Mouse (Mus musculus): ENCODE measurements around the gene Bmper.

Bmper gene

GRCm38 (mm10) chr9:23433238-23433637 is 210.4 kb downstream of the Bmper start:
- DNase-seq (ENCODE audit: low read depth, low spot score), result no peak

DNA sequence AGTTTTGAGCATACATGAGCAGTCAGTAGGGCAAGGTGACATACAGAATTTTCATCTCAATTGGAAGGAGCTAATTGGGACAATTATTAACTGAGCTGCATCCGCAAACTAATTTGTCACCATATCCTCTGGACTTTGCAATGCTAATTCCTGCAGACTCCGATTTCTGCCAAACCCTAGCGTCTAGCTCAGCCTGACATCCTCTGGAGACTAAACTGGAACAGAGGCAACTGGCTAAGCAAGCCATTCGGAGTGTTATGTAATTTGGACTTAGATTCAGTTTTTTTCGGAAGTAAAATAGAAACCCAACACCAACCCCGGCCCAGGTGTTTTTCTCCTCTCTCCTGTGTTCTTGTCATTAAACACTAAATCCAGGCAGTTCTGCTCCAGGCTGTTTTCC is 213.9 kb downstream of the Bmper start:
- DNase-seq (ENCODE audit: low read depth, low spot score), result no peak

- no peak for DNase-seq (ENCODE audit: low read depth, low spot score)
These were observed 215.8 kb downstream of the Bmper start for GRCm38 (mm10) chr9:23438662-23439061.

DNA sequence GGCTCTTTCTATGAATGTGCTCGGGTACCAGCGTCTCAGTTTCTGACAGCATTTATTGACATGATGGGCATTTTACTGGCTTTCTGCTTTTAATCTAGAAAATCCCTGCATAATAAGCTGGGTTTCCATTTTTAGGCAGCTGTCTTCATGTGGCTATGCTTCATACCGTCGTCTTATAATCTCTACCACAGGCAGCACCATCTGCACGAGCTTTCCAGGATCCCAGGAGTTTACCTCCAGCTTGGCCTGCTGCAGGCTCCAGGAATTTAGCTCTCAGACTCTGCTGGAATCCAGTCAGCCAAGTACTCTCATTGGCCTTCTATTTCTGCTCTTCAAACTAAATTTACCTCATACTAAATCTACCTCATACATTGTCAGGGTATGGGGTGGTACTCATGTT is 219.3 kb downstream of the Bmper start:
- DNase-seq (ENCODE audit: low read depth, low spot score), result no peak

GRCm38 (mm10) chr9:23444975-23445374 is 222.1 kb downstream of the Bmper start:
- DNase-seq (ENCODE audit: low read depth, low spot score), result no peak

DNA sequence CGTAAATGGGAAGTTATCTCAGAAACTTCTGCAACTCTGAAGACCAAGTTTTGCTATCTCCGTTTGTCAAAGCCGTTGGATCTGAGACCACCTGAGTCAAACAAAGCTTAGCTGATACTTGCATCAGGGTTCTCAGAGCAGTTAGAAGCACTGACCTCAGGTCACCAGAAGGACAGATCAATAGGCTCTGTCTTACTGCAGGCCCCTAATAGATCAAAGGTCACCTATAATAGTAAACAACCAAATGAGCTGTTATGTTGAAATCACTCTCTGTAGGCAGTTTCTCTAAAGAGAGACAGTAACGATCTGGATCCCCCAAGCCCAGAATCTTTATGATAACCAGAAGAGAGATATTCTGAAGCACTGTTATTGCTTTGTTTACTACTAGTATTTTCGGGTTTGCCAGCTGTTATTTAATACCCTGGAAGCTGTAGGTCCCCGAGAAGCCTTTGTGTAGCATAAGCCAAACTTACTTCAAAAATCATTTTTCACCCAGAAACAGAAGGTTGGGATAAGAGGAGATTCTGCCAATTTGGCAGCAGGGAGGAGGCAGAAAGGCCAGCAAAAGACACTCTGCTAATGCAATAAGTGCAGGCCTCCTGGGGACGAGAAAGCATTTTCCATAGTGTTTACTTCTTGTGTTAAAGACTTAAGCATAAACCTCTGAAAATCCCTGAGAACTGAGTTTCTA is 224.5 kb downstream of the Bmper start:
- DNase-seq (ENCODE audit: low read depth, low spot score), result no peak

DNA sequence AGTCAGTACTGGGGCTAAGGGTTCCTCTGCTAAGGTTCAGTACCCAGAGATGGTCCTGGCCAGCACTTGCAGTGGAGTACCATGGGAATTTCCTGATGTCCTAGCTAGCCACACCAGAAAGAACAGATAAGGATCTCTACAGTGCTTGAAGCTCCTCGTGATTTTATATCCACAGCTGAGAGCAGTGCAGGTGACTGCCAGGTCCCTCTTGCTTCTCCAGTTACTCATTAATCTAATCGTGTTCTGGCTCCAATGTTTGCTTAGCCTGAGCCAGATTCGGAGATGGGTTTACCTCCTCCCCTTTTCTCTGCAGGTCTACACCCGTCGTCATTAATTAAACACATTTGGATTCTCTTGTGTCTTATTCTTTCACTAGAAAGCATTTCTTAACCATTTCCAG is 230.4 kb downstream of the Bmper start:
- no peak for DNase-seq (ENCODE audit: low read depth, low spot score)

GRCm38 (mm10) chr9:23457186-23457585 is 234.3 kb downstream of the Bmper start:
- no peak for DNase-seq (ENCODE audit: low read depth, low spot score)

GRCm38 (mm10) chr9:23460721-23461120 is 237.8 kb downstream of the Bmper start:
- DNase-seq (ENCODE audit: low read depth, low spot score), result no peak

DNA sequence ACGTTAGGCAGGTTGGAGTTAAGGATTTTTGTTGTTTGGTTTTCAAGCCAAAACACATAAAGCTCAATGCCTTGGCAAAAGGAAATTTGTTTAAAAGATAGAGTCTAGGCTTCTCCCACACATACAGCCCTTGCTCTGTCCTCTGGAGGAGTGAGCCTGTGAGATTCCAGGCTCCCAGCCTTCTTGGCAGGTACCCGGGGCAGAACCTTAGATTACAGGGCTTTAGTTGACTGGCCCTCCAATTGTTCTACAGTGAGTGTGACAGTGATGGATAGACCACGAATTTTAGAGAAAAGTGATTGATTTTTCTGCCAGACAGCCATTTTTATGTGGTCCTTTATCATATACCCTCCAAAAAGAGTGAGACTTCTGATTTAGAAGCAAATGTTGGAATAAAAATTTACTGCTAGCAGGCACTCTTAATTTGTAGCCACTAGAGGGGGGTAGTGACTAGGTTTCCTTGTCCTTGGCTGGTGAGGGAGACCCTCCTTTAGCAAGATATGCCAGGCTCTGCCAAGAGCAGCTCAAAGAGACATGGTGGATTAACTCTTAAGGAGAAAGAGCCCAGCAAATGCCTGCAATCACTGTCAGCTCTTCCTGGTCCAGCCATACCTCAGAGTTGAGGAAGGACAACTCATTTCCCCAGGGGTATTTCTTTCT is 240.2 kb downstream of the Bmper start:
- DNase-seq (ENCODE audit: low read depth, low spot score), result no peak

- DNase-seq (ENCODE audit: low read depth, low spot score), result no peak
These were observed 242.2 kb downstream of the Bmper start for GRCm38 (mm10) chr9:23464981-23465630.

DNA sequence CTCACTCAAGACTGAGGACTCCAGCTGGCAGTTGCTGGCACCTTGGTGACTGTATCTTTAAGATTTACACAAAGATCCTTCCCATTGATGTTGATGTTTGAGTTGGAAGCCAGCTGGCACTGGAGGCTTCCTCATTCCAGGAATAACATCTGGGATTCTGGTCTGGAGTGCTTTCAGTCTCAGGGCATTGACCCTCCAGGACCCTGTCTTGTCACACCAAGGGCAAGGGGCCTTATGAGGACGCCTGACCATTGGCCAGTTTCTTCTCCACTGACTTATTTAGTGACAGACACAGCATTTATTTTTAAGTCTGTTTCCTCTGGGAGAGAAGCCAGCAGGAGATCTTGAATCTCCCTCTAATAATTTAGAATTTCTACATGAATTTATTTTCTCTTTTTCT is 247.0 kb downstream of the Bmper start:
- no peak for DNase-seq (ENCODE audit: low read depth, low spot score)

DNA sequence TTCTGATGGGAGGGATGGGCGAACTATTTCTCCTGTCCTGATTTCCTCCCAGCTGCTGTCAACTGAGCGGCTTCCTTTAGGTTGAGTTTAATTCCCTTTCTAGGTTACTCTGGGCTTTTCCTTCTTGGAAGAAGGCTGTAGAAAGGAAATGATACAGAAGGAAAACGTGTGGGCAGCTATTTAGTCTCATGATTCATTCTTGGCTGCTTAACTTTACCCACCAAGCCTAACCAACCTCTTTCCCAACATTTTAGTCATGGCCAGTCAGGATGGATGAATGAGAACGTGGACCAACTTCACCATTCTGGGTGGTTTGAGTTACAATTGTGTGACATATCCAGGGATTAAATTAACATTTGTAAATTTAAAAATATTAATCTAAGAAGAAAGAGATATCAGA is 263.0 kb downstream of the Bmper start:
- no peak for DNase-seq (ENCODE audit: low read depth, low spot score)

- DNase-seq (ENCODE audit: low read depth, low spot score), result no peak
These were observed 264.0 kb downstream of the Bmper start for GRCm38 (mm10) chr9:23486725-23487378.

DNA sequence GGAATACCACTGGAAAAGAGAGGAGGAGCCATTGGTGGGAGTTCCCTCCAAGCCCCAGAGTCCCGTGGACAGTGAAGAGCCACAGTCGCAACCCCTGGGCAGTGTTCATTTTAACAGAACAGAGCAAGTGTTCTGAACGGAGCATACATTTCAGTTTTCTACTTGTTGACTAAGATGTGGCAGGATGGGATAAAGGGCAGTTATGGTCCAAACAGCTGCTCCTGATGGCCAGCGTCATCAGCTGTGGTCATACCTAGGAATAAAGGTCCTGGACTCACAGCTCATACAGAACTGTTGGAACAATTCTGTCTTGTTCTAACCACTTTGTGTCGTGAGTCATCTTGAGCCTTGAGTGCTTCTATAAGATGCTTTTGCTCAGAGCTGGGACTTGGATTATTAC is 265.4 kb downstream of the Bmper start:
- no peak for DNase-seq (ENCODE audit: low read depth, low spot score)

GRCm38 (mm10) chr9:23495400-23495799 is 272.5 kb downstream of the Bmper start:
- DNase-seq (ENCODE audit: low read depth, low spot score), result no peak

GRCm38 (mm10) chr9:23497626-23498025 is 274.8 kb downstream of the Bmper start:
- DNase-seq (ENCODE audit: low read depth, low spot score), result no peak

GRCm38 (mm10) chr9:23533870-23534269 is 311.0 kb downstream of the Bmper start:
- DNase-seq (ENCODE audit: low read depth, low spot score), result no peak

All from c-Kit-negative CD71-positive TER-119-positive erythroid progenitor cells, embryonic 14.5 days (primary cell).